Mouse (Mus musculus) granulocyte monocyte progenitor cell, adult 5-6 weeks (primary cell): ENCODE measurements around the gene M6pr. TPM values are rescaled to one million over a fixed set of nuclear protein-coding genes. Genes with fewer than 3 reads are reported as not detected.

Source experiments
- ATAC-seq: replicated peaks from 2 replicates; pipeline ENCODE4 v1.8.0; 2016; ENCODE audit warnings: mild to moderate bottlenecking, moderate TSS enrichment, inconsistent platforms; ENCODE audit not compliant: poor library complexity, severe bottlenecking
- total RNA-seq, 2 experiments: library from RNA; stranded (forward) in 1 of 2; stranded (reverse) in 1 of 2; fragments of 200-712, 200-1000 nt in 1 of 2; fragments of >200 nt in 1 of 2; fragmentation: Nextera tagmentation in 1 of 2; gene quantifications; 2 replicates each; pipeline ENCODE4 v1.2.3; 2014 to 2017

Gene M6pr
- total RNA-seq (2014; fragmentation: Nextera tagmentation) (209 and 230 TPM in 2 replicates), total RNA-seq (2017) (490 and 513 TPM in 2 replicates)

DNA sequence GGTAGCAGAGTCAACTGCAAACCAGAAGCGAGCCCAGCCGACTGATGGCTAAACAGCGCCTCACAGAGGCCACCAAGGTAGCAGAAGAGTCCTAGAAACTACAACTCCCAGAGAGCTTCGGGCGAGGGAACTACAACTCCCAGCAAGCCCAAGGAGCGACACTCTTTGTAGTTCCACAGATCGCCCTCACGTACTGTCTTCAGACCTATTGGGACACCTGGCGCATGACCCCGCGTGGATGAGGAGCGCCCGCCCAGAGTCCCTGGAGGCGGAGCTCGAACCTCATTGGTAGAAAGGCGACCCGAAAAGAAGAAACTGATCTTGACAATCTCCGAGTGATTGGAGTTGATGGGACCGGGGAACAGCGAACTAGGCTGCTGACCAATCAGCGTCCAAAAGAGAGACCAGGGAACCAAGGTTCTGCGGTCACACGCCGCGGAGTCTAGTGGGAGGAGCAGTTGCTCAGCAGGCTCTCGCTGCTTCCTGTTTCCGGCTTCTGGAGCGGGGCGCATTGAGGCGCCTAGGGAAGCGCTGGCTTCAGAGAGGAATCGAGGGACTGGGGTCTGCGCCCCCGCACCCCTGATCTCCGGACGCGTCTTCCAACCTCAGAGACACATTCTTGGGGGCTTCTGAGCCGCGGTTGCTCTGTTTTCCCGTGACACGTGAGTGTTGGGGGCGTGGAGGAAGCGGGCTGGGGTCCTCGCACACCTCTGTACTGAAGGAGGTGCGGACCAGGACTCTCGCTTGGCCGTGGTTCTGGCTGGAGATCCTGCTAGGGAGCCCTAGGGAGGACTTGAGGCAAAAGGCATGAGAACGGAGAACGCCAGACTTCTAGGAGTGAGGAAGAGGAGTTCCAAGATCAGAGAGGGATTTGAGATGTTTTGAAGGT, at the start of gene M6pr:
Gene M6pr, plus strand, starts transcription at position 216 of the 889 bp plus-strand sequence.
- ATAC-seq, result peak; percentile 78

DNA sequence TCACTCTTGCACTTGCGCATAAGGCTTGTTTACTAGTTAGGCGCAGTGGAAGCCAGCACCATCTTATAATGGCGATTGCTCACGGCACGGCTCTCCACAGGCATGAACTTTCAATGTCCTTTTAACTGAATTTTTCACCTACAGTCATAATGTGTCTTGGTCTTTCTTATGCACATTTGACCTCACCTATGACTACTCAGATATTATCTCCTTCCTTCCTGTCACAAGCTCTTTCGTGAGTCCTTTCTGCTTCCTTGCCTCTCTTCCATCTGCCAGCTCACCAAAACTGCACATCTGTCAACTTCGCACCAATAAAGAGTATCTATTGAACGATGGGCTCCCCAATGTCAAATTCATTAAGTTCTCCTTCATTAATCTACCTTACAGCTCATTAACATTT, 46.0 kb upstream of the M6pr start:
- no peak for ATAC-seq

DNA sequence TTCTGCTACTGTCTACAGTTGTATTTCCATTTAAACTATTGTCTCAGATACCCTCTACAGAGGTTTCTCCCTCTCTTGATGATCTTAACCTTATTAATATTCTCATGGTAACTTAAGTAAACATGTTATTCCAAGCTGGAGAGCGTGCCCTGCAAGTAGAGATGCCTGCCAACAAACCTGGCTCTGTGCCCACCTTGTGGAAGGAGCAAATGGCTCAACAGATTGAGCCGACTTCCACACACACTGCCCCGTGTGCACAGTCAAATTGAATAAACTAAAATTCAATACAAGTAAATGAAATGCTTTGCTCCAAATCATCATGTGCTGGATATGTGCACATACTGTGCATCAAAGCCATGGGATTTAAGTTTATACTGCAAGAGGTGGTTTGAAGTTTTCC, 40.0 kb upstream of the M6pr start:
- ATAC-seq, result no peak

DNA sequence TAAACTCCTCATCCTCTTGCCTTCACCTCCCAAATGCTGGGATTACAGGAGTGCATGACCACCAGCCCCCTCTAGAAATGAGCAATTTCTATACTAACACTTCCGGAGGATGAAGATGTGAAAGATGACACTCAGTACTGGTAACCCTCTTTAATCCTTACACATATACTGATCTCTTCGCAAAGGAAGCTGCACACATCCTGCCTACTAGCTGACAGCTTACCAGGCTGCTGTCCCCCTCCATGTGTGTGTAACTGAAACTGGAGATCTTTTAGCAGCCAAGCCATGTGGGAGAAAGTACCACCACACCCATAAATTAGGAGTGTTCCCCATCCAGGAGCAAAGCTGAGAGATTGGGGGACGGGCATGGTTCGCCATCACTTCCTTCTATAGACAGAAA, 39.4 kb upstream of the M6pr start:
- no peak for ATAC-seq

GRCm38 (mm10) chr6:122270152-122270551, 38.4 kb upstream of the M6pr start:
- ATAC-seq, result no peak

GRCm38 (mm10) chr6:122274546-122274945, 34.0 kb upstream of the M6pr start:
- ATAC-seq, result no peak

DNA sequence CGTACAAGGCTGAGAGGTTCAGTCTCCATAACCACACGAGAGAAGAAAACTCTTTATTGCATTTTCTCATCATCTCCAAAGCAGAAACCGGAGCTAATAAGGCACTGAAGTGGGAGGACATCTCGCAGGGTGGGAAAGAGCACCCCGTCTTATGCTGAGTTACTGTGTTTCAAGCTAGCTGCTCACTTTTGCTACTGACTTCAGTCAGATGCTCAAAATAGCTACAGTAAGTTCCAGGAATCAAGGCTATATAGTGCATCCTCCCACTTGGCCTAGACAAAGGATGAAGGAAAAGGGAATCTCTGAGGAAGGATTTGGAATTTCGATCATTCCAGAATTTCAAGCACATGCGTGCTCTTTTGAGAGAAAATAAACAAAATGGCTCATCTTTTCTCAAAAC, 32.0 kb upstream of the M6pr start:
- no peak for ATAC-seq

DNA sequence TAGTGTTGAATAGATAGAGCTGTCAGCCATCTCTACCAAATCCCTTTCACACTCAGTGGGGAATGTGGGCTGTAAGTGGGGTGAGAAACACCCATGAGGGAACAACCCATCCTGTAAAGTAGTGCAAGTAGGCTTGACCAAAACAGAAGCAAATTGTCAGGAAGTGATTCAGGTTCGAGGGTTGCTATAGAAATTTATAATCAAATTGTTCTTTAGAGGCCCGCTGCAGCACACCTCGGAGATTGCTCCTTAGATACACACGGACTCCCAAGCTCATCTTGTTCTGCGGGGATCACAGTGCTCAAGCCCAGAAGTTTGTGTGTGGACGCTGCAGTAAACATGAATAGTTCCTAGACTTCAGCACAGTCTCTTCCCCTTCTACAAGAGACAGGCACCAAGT, 25.7 kb upstream of the M6pr start, which contains the start of gene Klrg1:
Gene Klrg1, minus strand, starts transcription at position 101 of the 400 bp plus-strand sequence.
- no peak for ATAC-seq

- no peak for ATAC-seq
Measured at GRCm38 (mm10) chr6:122283429-122283828, 25.1 kb upstream of the M6pr start.

DNA sequence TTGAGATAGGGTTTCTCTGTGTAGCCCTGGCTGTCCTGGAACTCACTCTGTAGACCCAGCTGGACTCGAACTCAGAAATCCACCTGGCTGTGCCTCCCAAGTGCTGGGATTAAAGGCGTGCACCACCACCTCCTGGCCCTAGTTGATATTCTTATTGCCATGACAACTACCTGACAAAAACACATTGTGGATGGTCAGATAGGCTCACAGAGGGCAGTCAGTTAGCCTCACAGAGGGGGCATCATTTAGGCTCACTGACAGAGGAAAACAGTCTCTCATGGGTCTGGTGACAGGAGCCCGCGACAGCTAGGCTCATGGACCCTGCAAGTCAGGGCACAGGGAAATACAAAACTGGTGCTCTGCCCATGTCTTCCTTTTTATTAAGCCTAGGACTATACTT, 24.2 kb upstream of the M6pr start:
- ATAC-seq, result no peak

GRCm38 (mm10) chr6:122284823-122285222, 23.7 kb upstream of the M6pr start:
- no peak for ATAC-seq

DNA sequence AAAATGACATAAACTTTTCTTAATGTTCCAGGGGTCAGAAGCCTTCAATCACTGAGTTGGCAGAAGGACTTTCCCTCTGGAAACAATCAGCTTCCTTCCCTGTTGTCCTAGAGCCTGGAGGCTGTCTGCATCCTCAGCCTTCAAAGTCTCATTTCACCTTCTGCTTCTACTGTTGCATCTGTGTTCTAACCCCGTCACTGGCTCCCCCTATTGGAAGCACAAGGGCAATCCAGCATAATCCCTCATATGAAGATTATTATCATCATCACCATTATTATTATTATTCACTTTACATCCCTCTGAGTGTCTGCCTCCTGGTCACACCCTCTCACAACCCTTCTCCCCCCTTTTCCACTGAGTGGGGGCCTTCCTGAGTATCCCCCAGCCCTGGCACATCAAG, 20.3 kb upstream of the M6pr start:
- ATAC-seq, result 0 out of 2 replicates have a peak, but pooled peaks have one; percentile 27

DNA sequence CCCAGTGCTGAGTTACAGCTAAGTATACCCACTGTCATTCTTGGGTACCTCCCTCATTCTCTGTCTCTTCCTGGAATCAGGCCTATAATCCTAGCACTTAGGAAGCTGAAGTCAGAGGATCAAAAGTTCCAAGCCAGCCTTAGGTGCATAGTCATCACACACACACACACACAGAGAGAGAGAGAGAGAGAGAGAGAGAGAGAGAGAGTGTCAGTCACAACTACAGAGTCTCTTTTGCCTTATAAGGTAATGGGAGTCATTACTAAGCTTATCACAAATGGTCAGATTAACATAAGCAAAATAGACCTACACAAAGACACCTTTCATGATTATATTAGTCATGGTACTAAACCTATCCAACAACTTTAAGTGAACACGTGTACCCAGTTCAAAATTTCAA, 19.2 kb upstream of the M6pr start:
- no peak for ATAC-seq

- no peak for ATAC-seq
Measured at GRCm38 (mm10) chr6:122290253-122290652, 18.3 kb upstream of the M6pr start.

DNA sequence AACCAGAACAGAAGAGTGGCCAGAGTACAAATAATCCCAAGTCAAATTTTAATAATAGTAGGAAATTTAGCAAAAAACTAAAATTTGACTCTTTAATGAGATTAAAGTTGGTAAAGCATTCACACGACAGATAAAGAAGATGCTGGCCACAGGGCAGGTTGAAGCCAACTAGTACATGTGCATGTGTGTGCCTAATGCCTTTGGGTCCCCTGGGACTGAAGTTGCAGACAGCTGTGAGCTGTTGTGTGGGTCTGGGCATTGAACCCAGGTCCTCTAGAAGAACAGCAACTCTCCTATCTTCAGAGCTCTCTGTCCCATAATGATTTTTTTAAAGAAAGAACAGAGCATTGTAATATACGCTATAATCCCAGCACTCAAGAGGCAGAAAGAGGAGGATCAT, 17.3 kb upstream of the M6pr start:
- no peak for ATAC-seq

- ATAC-seq, result 0 out of 2 replicates have a peak, but pooled peaks have one; percentile 25
Measured at GRCm38 (mm10) chr6:122291735-122292134, 16.8 kb upstream of the M6pr start.

DNA sequence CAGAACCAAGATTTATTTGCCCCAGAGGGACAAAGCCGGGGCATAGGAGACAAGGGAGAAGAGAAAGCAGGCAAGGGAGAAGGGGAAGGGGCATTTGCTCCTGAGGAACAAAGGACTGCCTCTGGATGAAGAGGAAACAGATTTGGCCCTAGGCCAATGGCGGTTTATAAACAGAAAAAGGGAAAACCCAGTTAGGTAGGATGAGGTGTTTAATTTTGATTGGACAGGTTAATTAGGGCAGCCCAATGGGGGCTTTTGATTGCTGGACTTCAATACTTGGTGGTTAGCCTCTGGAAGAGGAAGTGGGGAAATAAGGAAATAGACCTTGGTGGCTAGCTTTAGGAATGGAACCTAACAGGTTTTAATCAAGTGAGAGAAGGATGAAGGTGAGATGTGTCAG, 16.3 kb upstream of the M6pr start:
- peak; percentile 83 for ATAC-seq

GRCm38 (mm10) chr6:122293121-122293520, 15.4 kb upstream of the M6pr start:
- no peak for ATAC-seq

DNA sequence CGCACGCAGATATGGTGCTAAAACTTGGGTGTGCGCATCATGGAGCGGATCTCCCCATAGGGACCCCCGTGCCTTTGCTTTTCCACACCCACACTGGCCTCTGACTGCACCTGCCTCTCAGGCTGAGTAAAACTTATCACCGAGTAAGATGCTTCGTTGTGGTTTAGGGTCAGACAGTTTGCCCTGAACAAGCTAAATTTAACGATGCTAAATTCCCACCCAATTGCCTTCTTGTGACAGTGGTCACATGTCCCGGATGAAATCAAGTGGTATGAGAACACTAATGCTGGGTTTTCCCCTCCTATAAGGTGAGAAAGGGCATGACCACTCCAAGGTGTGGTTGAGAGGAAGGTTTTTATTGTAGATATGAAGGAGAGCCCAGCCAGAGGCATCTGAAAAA, 14.7 kb upstream of the M6pr start:
- ATAC-seq, result no peak

GRCm38 (mm10) chr6:122294290-122294689, 14.2 kb upstream of the M6pr start:
- no peak for ATAC-seq

DNA sequence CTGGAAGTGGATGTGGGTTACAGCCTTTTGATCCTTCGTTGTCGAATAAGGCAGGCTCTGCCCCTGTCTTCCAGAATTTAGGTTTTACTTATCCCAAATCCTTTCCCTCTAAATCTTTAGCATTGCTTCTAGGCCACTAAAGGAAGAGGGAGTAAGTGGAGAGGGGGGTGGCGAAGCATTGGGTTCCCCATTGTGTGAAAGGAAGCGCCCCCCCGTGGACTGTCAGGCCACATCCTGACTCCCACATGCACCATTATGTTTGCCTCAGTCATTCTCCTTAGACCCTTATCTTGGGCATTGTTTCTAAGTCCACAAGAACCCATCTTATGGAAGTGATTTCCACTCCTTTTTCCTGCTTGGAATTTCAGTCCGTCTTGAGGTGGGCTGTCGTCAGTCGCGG, 13.3 kb upstream of the M6pr start:
- ATAC-seq, result no peak

DNA sequence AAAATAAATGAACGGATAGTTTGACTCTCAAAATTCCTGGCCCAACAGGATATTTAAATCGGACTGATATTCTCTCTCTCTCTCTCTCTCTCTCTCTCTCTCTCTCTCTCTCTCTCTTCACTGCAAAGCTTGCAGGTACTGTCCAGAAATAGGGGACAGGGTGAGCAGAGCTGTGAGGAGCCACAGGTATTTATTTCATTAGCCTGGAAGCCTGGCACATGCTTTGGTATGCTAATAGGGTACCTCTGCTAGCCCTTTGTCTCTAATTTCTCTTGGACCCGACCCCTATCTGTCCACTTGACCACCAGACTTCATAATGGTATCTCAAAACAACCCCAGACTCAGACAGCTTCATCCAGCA, 11.6 kb upstream of the M6pr start:
- no peak for ATAC-seq
